Mouse (Mus musculus) embryonic facial prominence, embryonic 10.5 days (tissue): Measurements from ENCODE around the gene Vamp4. TPM values are rescaled to one million over a fixed set of nuclear protein-coding genes. Genes with fewer than 3 reads are reported as not detected.
"Not testable (repeated sequence)": the region's sequence is repeated elsewhere in the genome, so short reads cannot be mapped to it uniquely, and the experiment has no call there.

Experiments
- DNase-seq: peaks from one replicate; pipeline ENCODE4 v3.0.0-alpha.2; 2017; ENCODE audit warnings: low spot score
- H3K27ac ChIP-seq: fragments of 300-500 bp; sonication (generic); replicated peaks from 2 replicates; pipeline ENCODE4 v1.5.1; 2016; ENCODE audit warnings: mild to moderate bottlenecking
- H3K27me3 ChIP-seq: fragments of 300-500 bp; sonication (generic); replicated peaks from 2 replicates; pipeline ENCODE4 v1.6.1; 2016; ENCODE audit warnings: low read depth, mild to moderate bottlenecking; ENCODE audit not compliant: poor library complexity, severe bottlenecking
- H3K36me3 ChIP-seq: fragments of 300-500 bp; sonication (generic); replicated peaks from 2 replicates; pipeline ENCODE4 v1.6.1; 2016; ENCODE audit warnings: mild to moderate bottlenecking, moderate library complexity
- H3K4me1 ChIP-seq: fragments of 300-500 bp; sonication (generic); 2 replicates; pipeline ENCODE4 v1.6.1; 2016
- H3K4me3 ChIP-seq: fragments of 300-500 bp; sonication (generic); 2 replicates; pipeline ENCODE4 v1.5.1; 2016; ENCODE audit warnings: mild to moderate bottlenecking, moderate library complexity
- H3K9me3 ChIP-seq: fragments of 300-500 bp; sonication (generic); 2 replicates; pipeline ENCODE4 v1.6.1; 2016; ENCODE audit warnings: mild to moderate bottlenecking
- WGBS: fragments of 180-500 bp; shearing (Covaris S2); methylation state at CpG from one replicate; pipeline ENCODE4 v1.1.7; 2016; 5-methylcytosine and 5-hydroxymethylcytosine counted together
- polyA plus RNA-seq: library from polyadenylated mRNA; unstranded; fragments of >200 nt; fragmentation: Nextera tagmentation; extraction: Ambion mirVana; gene quantifications from 2 replicates; pipeline ENCODE4 v1.2.1, GENCODE M21; 2016

Gene Vamp4
- polyA plus RNA-seq, 1 experiment from 2014 or later = 54.7 TPM

DNA sequence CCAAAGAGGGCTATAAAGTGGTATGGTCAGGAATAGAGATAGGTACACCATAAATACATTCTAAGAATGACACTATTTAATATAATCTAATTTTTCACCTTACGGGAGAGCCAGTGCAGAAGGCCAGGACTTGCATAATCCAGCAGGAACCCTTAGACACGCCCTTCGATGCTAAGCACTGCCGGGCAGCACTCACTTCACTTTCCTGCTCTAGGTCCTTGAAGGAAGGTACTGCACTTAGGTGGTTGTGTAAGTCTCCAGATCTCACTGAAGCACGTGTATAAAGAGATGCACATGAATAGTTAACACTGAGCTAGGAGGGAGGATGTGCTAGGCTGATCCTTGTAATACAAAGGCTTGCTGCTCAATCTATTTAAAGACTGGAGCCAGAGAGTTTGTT, 29.3 kb downstream of the Vamp4 start:
- H3K27ac ChIP-seq = no peak overlapping the region
- no peak for DNase-seq
- no peaks in the 10 kb centered on the region for H3K9me3 ChIP-seq
- WGBS = 93% methylated on average over 5 of the region's 5 CpGs
- peaks cover 50% of the 10 kb centered on the region for H3K36me3 ChIP-seq
- no peak overlapping the region for H3K4me3 ChIP-seq
- no peaks in the 10 kb centered on the region for H3K27me3 ChIP-seq
- no peaks in the 10 kb centered on the region for H3K4me1 ChIP-seq

DNA sequence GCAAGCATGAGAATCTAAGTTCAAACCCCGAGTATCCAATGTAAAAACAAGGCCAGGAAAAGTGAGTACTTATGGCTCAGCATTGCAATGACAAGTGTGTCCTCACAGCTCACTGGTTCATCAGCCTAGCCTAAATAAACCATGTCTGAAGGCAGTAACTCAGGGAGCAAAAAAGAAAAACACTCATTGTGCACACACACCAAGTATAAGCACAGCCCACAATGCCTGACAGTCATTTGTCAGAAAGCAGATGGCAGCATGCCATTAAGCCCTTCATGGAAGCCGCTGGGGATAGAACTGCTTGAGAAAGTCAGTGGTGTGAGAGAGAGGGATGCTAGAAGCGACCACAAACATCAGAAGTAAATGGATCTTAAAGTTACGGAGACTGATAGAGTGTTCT, 31.0 kb downstream of the Vamp4 start:
- Histone ChIP-seq H3K36me3 (peaks cover 43% of the 10 kb centered on the region), H3K9me3 (no peaks in the 10 kb centered on the region), H3K27me3 (no peaks in the 10 kb centered on the region), H3K4me1 (no peaks in the 10 kb centered on the region), H3K4me3 (no peak overlapping the region), H3K27ac (no peak overlapping the region)
- 85% methylated on average over 4 of the region's 4 CpGs for WGBS
- DNase-seq = no peak

DNA sequence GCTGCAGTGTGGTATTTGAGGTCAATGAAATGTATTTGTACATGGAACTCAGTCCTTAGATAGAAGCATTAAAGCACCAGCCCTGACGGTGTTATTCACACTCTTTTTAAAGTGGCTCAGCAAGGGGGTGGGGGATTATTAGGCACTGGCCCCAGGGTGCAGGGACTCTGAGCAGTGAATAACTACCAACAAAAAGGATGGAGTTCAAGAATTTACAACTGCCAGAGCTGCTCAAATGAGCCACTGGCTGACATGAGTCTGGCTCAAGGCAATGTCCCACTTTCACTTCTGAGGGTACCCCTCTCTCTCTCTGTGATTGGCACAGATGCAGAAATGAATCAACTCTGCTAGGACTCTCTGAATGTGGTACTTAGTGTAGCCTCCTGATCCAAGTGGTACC, 37.8 kb downstream of the Vamp4 start:
- no peak for DNase-seq
- H3K9me3 ChIP-seq = no peaks in the 10 kb centered on the region
- no peaks in the 10 kb centered on the region for H3K27me3 ChIP-seq
- H3K4me1 ChIP-seq = peaks cover 5% of the 10 kb centered on the region
- H3K36me3 ChIP-seq = peaks cover 7% of the 10 kb centered on the region
- 14% methylated on average over 1 of the region's 1 CpGs for WGBS
- H3K27ac ChIP-seq = no peak overlapping the region
- no peak overlapping the region for H3K4me3 ChIP-seq

DNA sequence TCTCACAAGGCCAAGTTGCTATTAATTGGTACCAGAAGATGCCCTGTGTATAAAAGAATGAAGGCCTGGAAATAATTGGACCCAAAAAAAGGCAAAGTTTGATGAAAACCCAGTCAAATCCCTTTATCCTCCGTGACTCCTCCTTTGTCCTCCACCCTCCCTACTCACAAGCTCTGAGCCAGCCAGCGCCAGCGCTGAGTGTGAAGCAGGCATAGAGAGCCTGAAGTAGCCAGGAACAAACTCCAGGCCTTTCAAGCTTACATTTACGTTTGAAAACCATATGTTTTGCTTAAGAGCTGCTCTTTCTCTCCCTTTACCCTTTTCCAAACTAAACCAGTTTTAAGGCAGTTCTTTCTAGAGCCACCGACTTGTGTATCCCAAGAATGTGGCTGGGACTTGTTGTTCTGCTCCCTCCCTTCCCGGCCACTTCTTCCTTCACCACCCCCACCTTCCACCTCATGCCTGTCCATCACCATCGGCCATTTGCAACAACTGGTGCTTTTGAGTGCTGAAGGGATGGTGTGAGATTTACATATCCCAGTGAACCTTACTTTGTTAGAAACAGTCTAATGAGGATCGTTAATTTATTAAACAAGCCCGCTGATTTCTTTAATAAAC, 39.4 kb downstream of the Vamp4 start:
- Histone ChIP-seq H3K27ac (no peak overlapping the region), H3K36me3 (no peaks in the 10 kb centered on the region), H3K27me3 (no peaks in the 10 kb centered on the region), H3K9me3 (no peaks in the 10 kb centered on the region), H3K4me3 (no peak overlapping the region), H3K4me1 (peaks cover 5% of the 10 kb centered on the region)
- DNase-seq = no peak
- WGBS = 43% methylated on average over 9 of the region's 9 CpGs

DNA sequence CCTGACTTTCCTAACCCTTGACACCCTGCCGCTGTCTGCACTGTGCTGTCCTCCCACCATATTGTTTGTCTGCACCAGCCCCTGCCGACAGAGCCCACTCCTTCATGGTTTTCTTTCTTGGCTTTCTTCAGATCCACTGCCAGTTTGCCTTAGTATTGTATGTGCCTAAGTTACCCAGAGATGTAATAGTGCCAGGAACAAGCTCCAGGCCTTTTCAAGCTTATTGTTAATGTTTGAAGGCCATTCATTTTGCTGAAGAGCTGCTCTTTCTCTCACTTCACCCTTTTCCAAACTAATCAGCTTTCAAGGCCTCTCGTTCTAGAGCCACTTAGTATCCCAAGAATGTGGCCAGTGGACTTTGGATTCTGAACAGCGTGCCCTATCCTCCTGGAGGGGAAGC, 40.9 kb downstream of the Vamp4 start:
- Histone ChIP-seq H3K4me3 (no peak overlapping the region), H3K36me3 (no peaks in the 10 kb centered on the region), H3K27me3 (no peaks in the 10 kb centered on the region), H3K9me3 (no peaks in the 10 kb centered on the region), H3K27ac (no peak overlapping the region), H3K4me1 (peaks cover 5% of the 10 kb centered on the region)
- no peak for DNase-seq
- 68% methylated on average over 4 of the region's 4 CpGs for WGBS

DNA sequence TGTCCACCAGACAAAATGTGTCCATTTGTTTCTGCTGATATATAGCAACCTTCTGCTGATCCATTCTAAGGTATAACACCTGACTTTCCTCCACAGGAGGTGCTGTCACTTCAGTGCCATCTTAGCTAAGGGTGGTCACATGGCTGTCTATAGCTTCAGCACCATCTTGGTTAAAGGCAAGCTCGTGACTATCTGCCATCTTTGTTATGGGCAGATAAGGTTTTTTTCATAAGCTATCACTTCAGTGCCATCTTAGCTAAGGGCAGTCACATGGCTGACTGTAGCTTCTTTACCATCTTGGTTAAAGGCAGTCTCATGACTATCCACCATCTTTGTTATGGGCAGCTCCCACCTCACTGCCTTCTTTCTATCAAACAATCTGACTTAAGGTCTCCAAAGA, 45.2 kb downstream of the Vamp4 start:
- DNase-seq = no peak
- no peaks in the 10 kb centered on the region for H3K9me3 ChIP-seq
- no peaks in the 10 kb centered on the region for H3K27me3 ChIP-seq
- no peak overlapping the region for H3K27ac ChIP-seq
- no peaks in the 10 kb centered on the region for H3K36me3 ChIP-seq
- H3K4me1 ChIP-seq = no peaks in the 10 kb centered on the region
- WGBS = 87% methylated on average over 1 of the region's 1 CpGs
- H3K4me3 ChIP-seq = no peak overlapping the region

DNA sequence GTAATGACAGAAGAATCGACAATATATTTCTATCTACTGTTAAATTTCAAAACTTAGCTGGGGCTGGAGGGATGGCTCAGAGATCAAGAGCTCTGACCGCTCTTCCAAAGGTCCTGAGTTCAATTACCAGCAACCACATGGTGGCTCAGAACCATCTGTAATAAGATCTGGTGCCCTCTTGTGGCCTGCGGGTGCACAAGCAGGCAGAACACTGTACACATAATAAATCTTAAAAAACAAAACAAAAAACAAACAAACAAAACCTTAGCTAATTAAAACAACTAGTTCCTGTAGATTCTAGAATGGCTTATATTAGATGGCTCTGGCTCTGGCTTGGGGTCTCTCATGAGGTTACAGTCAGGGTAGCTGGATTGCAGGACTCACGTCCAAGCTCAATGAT, 50.2 kb downstream of the Vamp4 start:
- Histone ChIP-seq H3K27ac (no peak overlapping the region), H3K27me3 (no peaks in the 10 kb centered on the region), H3K4me1 (peaks cover 7% of the 10 kb centered on the region), H3K9me3 (no peaks in the 10 kb centered on the region), H3K36me3 (no peaks in the 10 kb centered on the region), H3K4me3 (no peak overlapping the region)
- WGBS = 68% methylated on average over 4 of the region's 4 CpGs
- no peak for DNase-seq

DNA sequence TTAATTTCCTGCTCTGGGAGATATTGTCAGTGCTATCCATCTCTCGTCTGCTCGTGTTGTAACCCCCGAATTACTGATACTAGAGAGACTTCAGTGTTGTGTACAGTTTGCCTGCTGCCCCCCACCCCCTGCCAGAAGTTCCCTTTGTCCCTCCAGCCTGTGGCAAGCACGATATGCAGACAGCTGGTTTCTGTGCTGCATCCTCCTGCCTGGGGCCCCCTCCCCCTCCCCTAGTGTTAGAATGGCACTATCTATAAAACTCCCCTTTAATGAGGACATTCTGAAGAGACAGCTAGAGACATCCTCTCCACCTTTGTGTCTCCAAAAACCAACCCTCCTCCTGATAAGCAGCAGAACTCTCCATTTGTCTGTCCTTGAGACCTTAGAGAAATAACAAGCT, 53.6 kb downstream of the Vamp4 start:
- H3K4me3 ChIP-seq = no peak overlapping the region
- DNase-seq = no peak
- H3K4me1 ChIP-seq = peaks cover 7% of the 10 kb centered on the region
- no peaks in the 10 kb centered on the region for H3K9me3 ChIP-seq
- WGBS = 48% methylated on average over 4 of the region's 4 CpGs
- no peak overlapping the region for H3K27ac ChIP-seq
- H3K27me3 ChIP-seq = no peaks in the 10 kb centered on the region
- H3K36me3 ChIP-seq = no peaks in the 10 kb centered on the region

DNA sequence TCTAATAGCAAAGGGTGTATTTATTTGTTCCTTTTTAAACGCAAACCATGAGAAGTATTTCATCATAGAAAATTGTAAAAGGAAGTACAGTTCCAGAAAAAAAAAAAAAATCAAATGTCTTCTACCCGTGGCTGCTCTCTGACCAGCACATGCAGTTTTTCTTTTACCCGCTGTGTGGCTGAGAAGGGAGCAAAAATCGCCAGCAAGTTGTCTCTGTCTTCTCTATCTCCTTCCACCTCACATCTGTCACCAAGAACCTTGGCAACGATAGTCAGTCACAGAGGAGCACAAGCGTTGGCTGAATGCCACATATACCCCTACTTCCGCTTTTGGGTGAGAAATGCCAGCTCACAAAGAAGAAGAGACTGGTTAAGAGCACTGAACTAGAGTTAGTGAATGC, 54.9 kb downstream of the Vamp4 start:
- Histone ChIP-seq H3K9me3 (no peaks in the 10 kb centered on the region), H3K27ac (no peak overlapping the region), H3K4me1 (peaks cover 7% of the 10 kb centered on the region), H3K36me3 (no peaks in the 10 kb centered on the region), H3K27me3 (no peaks in the 10 kb centered on the region), H3K4me3 (no peak overlapping the region)
- no peak for DNase-seq
- 78% methylated on average over 7 of the region's 7 CpGs for WGBS

DNA sequence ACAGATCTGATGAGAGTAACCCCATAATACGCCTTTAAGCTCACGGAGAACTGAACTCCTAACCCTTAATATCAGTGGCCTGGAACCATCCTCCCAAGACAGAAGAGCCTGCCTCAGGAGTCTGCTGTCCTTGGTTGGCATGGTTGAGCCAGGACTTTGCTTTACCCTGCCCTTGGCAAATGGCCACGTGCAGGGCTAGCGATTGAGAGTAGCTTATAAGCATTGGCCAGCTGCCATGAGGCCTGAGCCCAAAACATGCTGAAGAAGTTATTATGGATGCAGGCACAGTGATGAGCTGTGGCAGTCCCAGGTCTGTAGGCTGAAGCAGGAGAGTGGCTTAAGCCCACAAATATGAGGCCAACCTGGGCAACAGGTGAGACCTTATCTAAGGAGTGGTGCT, 57.5 kb downstream of the Vamp4 start:
- not testable (repeated sequence) for H3K9me3 ChIP-seq, H3K27ac ChIP-seq, H3K36me3 ChIP-seq, DNase-seq, H3K27me3 ChIP-seq, H3K4me3 ChIP-seq, H3K4me1 ChIP-seq
- WGBS = 86% methylated on average over 4 of the region's 4 CpGs

DNA sequence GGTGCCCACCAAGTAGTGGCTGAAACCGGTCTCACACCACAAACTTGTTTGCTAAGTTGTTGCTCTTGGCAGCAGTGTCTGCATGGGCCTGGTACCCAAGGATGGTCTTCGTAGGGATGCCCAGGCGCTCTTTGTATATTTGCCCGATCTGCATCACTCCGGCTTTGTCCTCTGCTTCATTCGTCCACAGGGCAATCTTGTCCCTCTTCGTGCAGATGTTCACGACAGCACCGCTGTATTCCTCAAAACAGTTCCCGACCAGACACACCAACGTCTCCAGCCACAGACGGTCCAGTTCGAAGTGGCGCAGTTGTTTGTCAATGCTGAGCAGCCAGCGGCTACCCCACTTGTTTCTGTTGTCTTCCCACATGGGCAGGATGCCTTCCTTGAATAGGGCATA, 58.0 kb downstream of the Vamp4 start:
- H3K27ac ChIP-seq, DNase-seq, H3K4me1 ChIP-seq, H3K27me3 ChIP-seq, H3K9me3 ChIP-seq, H3K4me3 ChIP-seq, H3K36me3 ChIP-seq: not testable (repeated sequence)
- 96% methylated on average over 15 of the region's 15 CpGs for WGBS

DNA sequence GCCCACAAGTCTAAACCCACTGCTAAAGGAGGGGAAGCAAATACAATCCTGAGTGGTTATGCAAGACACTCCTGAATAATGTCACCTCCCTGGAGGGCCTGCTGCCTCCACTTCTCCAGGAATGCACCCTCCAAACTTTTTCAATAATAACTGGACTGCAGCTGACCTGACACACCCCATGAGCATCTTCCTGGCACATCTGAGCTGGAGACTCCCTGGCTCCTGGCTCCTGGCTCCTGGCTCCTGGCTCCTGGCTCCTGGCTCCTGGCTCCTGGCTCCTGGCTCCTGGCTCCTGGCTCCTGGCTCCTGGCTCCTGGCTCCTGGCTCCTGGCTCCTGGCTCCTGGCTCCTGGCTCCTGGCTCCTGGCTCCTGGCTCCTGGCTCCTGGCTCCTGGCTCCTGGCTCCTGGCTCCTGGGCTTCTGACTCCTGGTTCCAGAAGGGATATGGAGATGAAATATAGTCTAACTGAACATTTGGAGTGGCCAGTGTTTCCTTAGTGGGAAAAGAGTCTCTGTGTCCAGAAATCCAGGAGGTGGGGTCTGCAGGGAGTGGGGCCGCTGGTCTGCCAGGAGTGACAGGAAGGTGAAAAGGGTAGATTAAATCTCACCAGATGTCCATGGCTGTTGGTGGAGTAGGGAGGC, 65.1 kb downstream of the Vamp4 start:
- H3K36me3 ChIP-seq, H3K4me3 ChIP-seq, H3K9me3 ChIP-seq, H3K27me3 ChIP-seq, DNase-seq, H3K27ac ChIP-seq: not testable (repeated sequence)
- WGBS = 37% methylated on average over 1 of the region's 1 CpGs
- H3K4me1 ChIP-seq = peaks cover 14% of the 10 kb centered on the region

DNA sequence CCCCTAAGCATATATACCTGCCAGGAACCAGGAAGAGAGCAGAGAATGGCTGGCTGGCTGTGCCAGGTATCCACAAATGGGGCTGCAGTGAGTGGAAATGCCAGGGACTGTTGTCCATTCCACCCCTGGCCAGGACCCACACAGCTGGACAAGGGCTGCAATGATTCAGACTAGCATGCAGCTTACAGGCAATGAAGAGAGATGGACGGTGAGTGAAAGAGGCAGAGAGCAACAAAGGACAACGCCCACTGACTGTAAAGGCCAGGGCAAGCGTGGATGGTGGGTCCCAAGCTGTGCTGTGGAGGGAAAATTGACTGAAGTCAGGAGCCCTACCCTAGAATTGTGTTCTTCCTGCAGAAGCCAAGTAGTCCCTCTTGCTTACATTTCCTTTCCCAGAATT, 66.2 kb downstream of the Vamp4 start:
- H3K27ac ChIP-seq = 0 out of 2 replicates have a peak overlapping the region, but pooled peaks have one; percentile 5
- 69% methylated on average over 3 of the region's 3 CpGs for WGBS

More for the DNA sequence above, 66.2 kb downstream of the Vamp4 start:
- Histone ChIP-seq H3K36me3 (no peaks in the 10 kb centered on the region), H3K4me3 (no peak overlapping the region), H3K27me3 (no peaks in the 10 kb centered on the region), H3K4me1 (peaks cover 14% of the 10 kb centered on the region), H3K9me3 (no peaks in the 10 kb centered on the region)
- DNase-seq = no peak
